Mouse (Mus musculus): ENCODE results near the gene Abca8b.

DNA sequence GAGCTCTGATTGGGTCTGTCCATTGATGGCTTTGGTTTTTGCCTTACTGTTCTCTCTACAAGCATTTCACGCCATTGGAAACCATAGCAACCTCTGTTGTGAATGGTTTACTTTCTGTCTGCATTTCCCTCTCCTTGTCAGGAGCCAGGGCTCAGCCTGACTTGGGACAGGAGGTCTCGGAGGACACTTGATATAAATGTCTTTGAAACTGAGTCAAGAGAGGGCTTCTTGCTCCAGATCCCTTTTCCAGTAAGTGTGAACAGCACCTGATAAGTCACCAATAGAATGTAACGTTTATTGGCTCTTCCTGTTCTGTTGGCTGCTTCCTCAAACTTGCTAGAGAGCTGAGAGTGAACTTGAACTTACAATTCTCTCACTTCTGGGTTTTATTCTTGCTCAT, 111.5 kb downstream of the Abca8b start:
- TF ChIP-seq GATA1 (IDR thresholded peaks at IDR 0.05; ENCODE audit: borderline replicate concordance, low read length) = no peak
- TF ChIP-seq FLI1 (IDR thresholded peaks at IDR 0.05; ENCODE audit: low read length) = no peak

Measured in megakaryocyte, embryonic 14.5 days (primary cell).